Mouse (Mus musculus): ENCODE measurements around the gene Gal3st2. TPM values are rescaled to one million over a fixed set of nuclear protein-coding genes. Genes with fewer than 3 reads are reported as not detected.
"Not testable (repeated sequence)": the region's sequence is repeated elsewhere in the genome, so short reads cannot be mapped to it uniquely, and the experiment has no call there.

The Gal3st2 gene
- polyA plus RNA-seq, 1 experiment from 2014 or later: not detected

DNA sequence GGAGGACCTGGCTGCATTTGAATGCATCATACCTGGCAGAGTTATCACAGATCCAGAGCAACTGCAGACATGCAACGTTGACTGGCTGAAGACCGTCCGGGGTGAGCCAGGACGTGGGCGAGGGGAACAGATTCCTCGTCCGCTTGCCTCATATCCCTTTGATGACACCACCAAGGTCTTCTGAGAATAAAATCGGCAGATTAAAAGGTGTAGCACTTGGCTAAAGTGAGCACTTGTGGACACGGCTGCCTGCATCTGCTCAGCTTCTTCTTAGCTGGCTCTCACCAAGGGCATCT, 34.6 kb upstream of the Gal3st2 start:
- Histone ChIP-seq H3K4me3 (ENCODE audit: low read depth, low read length) (no peak overlapping the region), H3K36me3 (ENCODE audit: control insufficient read depth, insufficient read depth, low read length) (peaks cover under 1% of the 10 kb centered on the region; the same call in 1 of the 2 replicates), H3K4me2 (ENCODE audit: low read length) (no peak overlapping the region), H3K9me3 (replicated peaks; ENCODE audit: control insufficient read depth, low read length) (no peaks in the 10 kb centered on the region), H3K27me3 (replicated peaks; ENCODE audit: control insufficient read depth, insufficient read depth, low read length) (no peaks in the 10 kb centered on the region), H3K9ac (ENCODE audit: low read length) (no peak overlapping the region), H3K4me1 (ENCODE audit: control insufficient read depth, insufficient read depth, low read length) (peaks cover 6% of the 10 kb centered on the region), H3K27ac (ENCODE audit: low read depth, low read length) (no peak overlapping the region)
- WGBS: 95% methylated on average over 9 of the region's 9 CpGs
- ATAC-seq (no peak), DNase-seq (ENCODE audit: low spot score) (no peak)

GRCm38 (mm10) chr1:93832754-93833360, 28.2 kb upstream of the Gal3st2 start:
- H3K27me3 ChIP-seq (replicated peaks; ENCODE audit: control insufficient read depth, insufficient read depth, low read length); H3K9me3 ChIP-seq (replicated peaks; ENCODE audit: control insufficient read depth, low read length); H3K36me3 ChIP-seq (ENCODE audit: control insufficient read depth, insufficient read depth, low read length); H3K4me3 ChIP-seq (ENCODE audit: low read depth, low read length); H3K27ac ChIP-seq (ENCODE audit: low read depth, low read length); H3K9ac ChIP-seq (ENCODE audit: low read length); H3K4me2 ChIP-seq (ENCODE audit: low read length); DNase-seq (ENCODE audit: low spot score); H3K4me1 ChIP-seq (ENCODE audit: control insufficient read depth, insufficient read depth, low read length): not testable (repeated sequence)
- WGBS: 74% methylated on average over 2 of the region's 4 CpGs
- peak; percentile 40; the same call in 1 of the 2 replicates for ATAC-seq

GRCm38 (mm10) chr1:93834671-93835150, 26.4 kb upstream of the Gal3st2 start:
- Histone ChIP-seq H3K4me3 (ENCODE audit: low read depth, low read length) (no peak overlapping the region), H3K36me3 (ENCODE audit: control insufficient read depth, insufficient read depth, low read length) (peaks cover 9% of the 10 kb centered on the region; the same call in 1 of the 2 replicates), H3K27ac (ENCODE audit: low read depth, low read length) (no peak overlapping the region), H3K9ac (ENCODE audit: low read length) (no peak overlapping the region), H3K9me3 (replicated peaks; ENCODE audit: control insufficient read depth, low read length) (no peaks in the 10 kb centered on the region), H3K4me2 (ENCODE audit: low read length) (no peak overlapping the region), H3K4me1 (ENCODE audit: control insufficient read depth, insufficient read depth, low read length) (no peaks in the 10 kb centered on the region), H3K27me3 (replicated peaks; ENCODE audit: control insufficient read depth, insufficient read depth, low read length) (no peaks in the 10 kb centered on the region)
- 87% methylated on average over 7 of the region's 7 CpGs for WGBS
- no peak for ATAC-seq
- no peak for DNase-seq (ENCODE audit: low spot score)

DNA sequence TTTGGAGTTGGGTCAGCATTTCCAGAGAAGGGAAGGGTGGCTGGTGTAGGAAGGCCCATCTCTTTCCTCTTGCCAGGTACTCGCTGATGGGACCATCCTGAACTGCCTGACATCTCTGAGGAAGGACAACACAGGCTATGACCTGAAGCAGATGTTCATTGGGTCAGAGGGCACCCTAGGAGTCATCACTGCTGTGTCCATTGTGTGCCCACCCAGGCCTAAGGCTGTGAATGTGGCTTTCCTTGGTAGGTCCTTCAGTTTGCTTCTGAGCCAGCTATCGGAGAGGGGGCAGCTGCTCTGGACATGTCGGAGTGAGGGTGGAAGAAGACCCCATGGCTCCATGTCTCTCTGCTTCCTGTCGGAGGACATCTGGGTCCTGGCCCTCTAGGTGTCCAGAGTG, 25.9 kb upstream of the Gal3st2 start:
- DNase-seq (ENCODE audit: low spot score) (no peak), ATAC-seq (no peak)
- Histone ChIP-seq H3K9ac (ENCODE audit: low read length) (no peak overlapping the region), H3K4me1 (ENCODE audit: control insufficient read depth, insufficient read depth, low read length) (no peaks in the 10 kb centered on the region), H3K4me3 (ENCODE audit: low read depth, low read length) (no peak overlapping the region), H3K27me3 (replicated peaks; ENCODE audit: control insufficient read depth, insufficient read depth, low read length) (no peaks in the 10 kb centered on the region), H3K4me2 (ENCODE audit: low read length) (no peak overlapping the region), H3K36me3 (ENCODE audit: control insufficient read depth, insufficient read depth, low read length) (peaks cover 9% of the 10 kb centered on the region; the same call in 1 of the 2 replicates), H3K27ac (ENCODE audit: low read depth, low read length) (no peak overlapping the region), H3K9me3 (replicated peaks; ENCODE audit: control insufficient read depth, low read length) (no peaks in the 10 kb centered on the region)
- WGBS: 96% methylated on average over 4 of the region's 4 CpGs

- ATAC-seq: no peak
- DNase-seq (ENCODE audit: low spot score): no peak
Observed at GRCm38 (mm10) chr1:93835876-93836531, 25.1 kb upstream of the Gal3st2 start.

DNA sequence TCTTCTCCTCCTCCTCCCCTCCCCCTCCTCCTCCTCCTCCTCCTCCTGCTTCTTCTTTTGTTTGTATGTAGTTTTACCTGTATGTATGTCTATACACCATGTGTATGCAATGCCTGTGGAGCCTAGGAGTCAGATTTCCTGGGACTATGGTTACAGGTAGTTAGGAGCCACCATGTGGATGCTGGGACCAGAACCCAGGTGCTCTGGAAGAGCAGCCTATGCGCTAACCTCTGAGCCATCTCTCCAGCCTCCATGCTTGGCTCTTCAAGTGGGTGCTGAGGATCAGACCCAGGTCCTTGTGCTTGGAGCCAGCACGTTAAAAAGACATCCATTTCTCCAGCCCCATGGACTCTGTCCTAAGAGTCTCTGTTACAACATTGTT, 24.6 kb upstream of the Gal3st2 start:
- Histone ChIP-seq H3K27me3 (replicated peaks; ENCODE audit: control insufficient read depth, insufficient read depth, low read length) (no peaks in the 10 kb centered on the region), H3K36me3 (ENCODE audit: control insufficient read depth, insufficient read depth, low read length) (peaks cover 9% of the 10 kb centered on the region; the same call in 1 of the 2 replicates), H3K4me3 (ENCODE audit: low read depth, low read length) (no peak overlapping the region), H3K9me3 (replicated peaks; ENCODE audit: control insufficient read depth, low read length) (no peaks in the 10 kb centered on the region), H3K9ac (ENCODE audit: low read length) (no peak overlapping the region), H3K27ac (ENCODE audit: low read depth, low read length) (no peak overlapping the region), H3K4me2 (ENCODE audit: low read length) (no peak overlapping the region), H3K4me1 (ENCODE audit: control insufficient read depth, insufficient read depth, low read length) (no peaks in the 10 kb centered on the region)
- ATAC-seq (no peak), DNase-seq (ENCODE audit: low spot score) (no peak)
- 91% methylated on average over 2 of the region's 2 CpGs for WGBS

More at GRCm38 (mm10) chr1:93835876-93836531, 25.1 kb upstream of the Gal3st2 start:
- Histone ChIP-seq H3K4me3 (ENCODE audit: low read depth, low read length) (no peak overlapping the region), H3K4me2 (ENCODE audit: low read length) (no peak overlapping the region), H3K9ac (ENCODE audit: low read length) (no peak overlapping the region), H3K36me3 (ENCODE audit: control insufficient read depth, insufficient read depth, low read length) (peaks cover 9% of the 10 kb centered on the region; the same call in 1 of the 2 replicates), H3K4me1 (ENCODE audit: control insufficient read depth, insufficient read depth, low read length) (no peaks in the 10 kb centered on the region), H3K9me3 (replicated peaks; ENCODE audit: control insufficient read depth, low read length) (no peaks in the 10 kb centered on the region), H3K27me3 (replicated peaks; ENCODE audit: control insufficient read depth, insufficient read depth, low read length) (no peaks in the 10 kb centered on the region), H3K27ac (ENCODE audit: low read depth, low read length) (no peak overlapping the region)
- WGBS: 90% methylated on average over 6 of the region's 6 CpGs

DNA sequence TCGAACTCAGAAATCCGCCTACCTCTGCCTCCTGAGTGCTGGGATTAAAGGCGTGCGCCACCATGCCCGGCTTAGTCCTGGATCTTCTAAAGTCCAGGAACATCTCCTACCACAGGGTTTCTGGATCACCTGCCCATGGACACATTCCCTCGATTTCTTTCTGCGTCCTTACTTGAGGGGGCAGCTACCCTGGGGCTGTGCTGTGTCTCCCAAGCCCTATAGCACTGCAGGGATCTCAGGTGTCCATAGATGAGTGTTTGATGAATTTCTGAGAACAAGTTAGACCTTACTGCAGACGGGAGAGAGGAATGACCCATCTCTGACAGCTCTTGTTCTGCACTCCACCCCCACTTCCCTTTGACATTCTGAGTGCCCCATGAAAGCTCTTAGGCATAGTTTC, 23.8 kb upstream of the Gal3st2 start:
- H3K27me3 ChIP-seq (replicated peaks; ENCODE audit: control insufficient read depth, insufficient read depth, low read length): no peaks in the 10 kb centered on the region
- H3K27ac ChIP-seq (ENCODE audit: low read depth, low read length): no peak overlapping the region
- H3K36me3 ChIP-seq (ENCODE audit: control insufficient read depth, insufficient read depth, low read length): peaks cover 9% of the 10 kb centered on the region; the same call in 1 of the 2 replicates
- ATAC-seq (no peak), DNase-seq (ENCODE audit: low spot score) (no peak)
- H3K4me1 ChIP-seq (ENCODE audit: control insufficient read depth, insufficient read depth, low read length): no peaks in the 10 kb centered on the region
- H3K9me3 ChIP-seq (replicated peaks; ENCODE audit: control insufficient read depth, low read length): no peaks in the 10 kb centered on the region
- no peak overlapping the region for H3K9ac ChIP-seq (ENCODE audit: low read length)
- no peak overlapping the region for H3K4me2 ChIP-seq (ENCODE audit: low read length)
- no peak overlapping the region for H3K4me3 ChIP-seq (ENCODE audit: low read depth, low read length)
- 88% methylated on average over 7 of the region's 8 CpGs for WGBS

GRCm38 (mm10) chr1:93838569-93838968, 22.5 kb upstream of the Gal3st2 start:
- not testable (repeated sequence) for H3K4me2 ChIP-seq (ENCODE audit: low read length); H3K36me3 ChIP-seq (ENCODE audit: control insufficient read depth, insufficient read depth, low read length); H3K4me1 ChIP-seq (ENCODE audit: control insufficient read depth, insufficient read depth, low read length); H3K27me3 ChIP-seq (replicated peaks; ENCODE audit: control insufficient read depth, insufficient read depth, low read length); H3K9me3 ChIP-seq (replicated peaks; ENCODE audit: control insufficient read depth, low read length); H3K27ac ChIP-seq (ENCODE audit: low read depth, low read length); ATAC-seq; H3K9ac ChIP-seq (ENCODE audit: low read length); DNase-seq (ENCODE audit: low spot score); H3K4me3 ChIP-seq (ENCODE audit: low read depth, low read length)
- 89% methylated on average over 8 of the region's 8 CpGs for WGBS

GRCm38 (mm10) chr1:93845766-93846366, 15.2 kb upstream of the Gal3st2 start:
- H3K36me3 ChIP-seq (ENCODE audit: control insufficient read depth, insufficient read depth, low read length); H3K9ac ChIP-seq (ENCODE audit: low read length); H3K9me3 ChIP-seq (replicated peaks; ENCODE audit: control insufficient read depth, low read length); H3K4me2 ChIP-seq (ENCODE audit: low read length); H3K27me3 ChIP-seq (replicated peaks; ENCODE audit: control insufficient read depth, insufficient read depth, low read length); H3K27ac ChIP-seq (ENCODE audit: low read depth, low read length); H3K4me1 ChIP-seq (ENCODE audit: control insufficient read depth, insufficient read depth, low read length); H3K4me3 ChIP-seq (ENCODE audit: low read depth, low read length); DNase-seq (ENCODE audit: low spot score): not testable (repeated sequence)
- ATAC-seq: peak; percentile 78; the same call in 1 of the 2 replicates
- 60% methylated on average over 1 of the region's 3 CpGs for WGBS
